Mouse (Mus musculus) intestine, embryonic 16.5 days (tissue): ENCODE results near the gene Faim. TPM values are rescaled to one million over a fixed set of nuclear protein-coding genes. Genes with fewer than 3 reads are reported as not detected.

Experiments used
- ATAC-seq: fragments of 200-750 bp; cut with Nextera tagmentation; 2 replicates; pipeline ENCODE4 v1.8.0; 2017; ENCODE audit warnings: moderate TSS enrichment, moderate library complexity
- H3K27ac ChIP-seq: fragments of 300-500 bp; sonication (generic); 2 replicates; pipeline ENCODE4 v1.5.1; 2014; ENCODE audit warnings: mild to moderate bottlenecking, low read length
- H3K27me3 ChIP-seq: fragments of 300-500 bp; sonication (generic); replicated peaks from 2 replicates; pipeline ENCODE4 v1.6.1; 2014; ENCODE audit warnings: low read length, control low read depth, mixed read lengths; ENCODE audit not compliant: control insufficient read depth, insufficient read depth
- H3K36me3 ChIP-seq: fragments of 300-500 bp; sonication (generic); 2 replicates; pipeline ENCODE4 v1.6.1; 2014; ENCODE audit warnings: low read length, control low read depth; ENCODE audit not compliant: control insufficient read depth, insufficient read depth
- H3K4me1 ChIP-seq: fragments of 300-500 bp; sonication (generic); 2 replicates; pipeline ENCODE4 v1.6.1; 2014; ENCODE audit warnings: low read length, control low read depth, mixed read lengths; ENCODE audit not compliant: control insufficient read depth, insufficient read depth
- H3K4me2 ChIP-seq: fragments of 300-500 bp; sonication (generic); 2 replicates; pipeline ENCODE4 v1.6.1; 2014; ENCODE audit warnings: low read depth, low read length, control low read depth
- H3K4me3 ChIP-seq: fragments of 300-500 bp; sonication (generic); 2 replicates; pipeline ENCODE4 v1.5.1; 2014; ENCODE audit warnings: mild to moderate bottlenecking, low read length
- H3K9ac ChIP-seq: fragments of 300-500 bp; sonication (generic); 2 replicates; pipeline ENCODE4 v1.6.1; 2014; ENCODE audit warnings: low read depth, low read length
- H3K9me3 ChIP-seq: fragments of 300-500 bp; sonication (generic); 2 replicates; pipeline ENCODE4 v1.6.1; 2016; ENCODE audit warnings: low read length, control low read depth; ENCODE audit not compliant: control insufficient read depth
- WGBS: fragments of 180-500 bp; shearing (Covaris S2); extraction: QIAGEN DNeasy Blood & Tissue Kit; methylation state at CpG from one replicate; pipeline ENCODE4 v1.1.7; 2014; 5-methylcytosine and 5-hydroxymethylcytosine counted together
- polyA plus RNA-seq: library from polyadenylated mRNA; unstranded; fragments of >200 nt; fragmentation: Nextera tagmentation; extraction: Ambion mirVana; gene quantifications from 2 replicates; pipeline ENCODE4 v1.2.1, GENCODE M21; 2015

Gene Faim
- polyA plus RNA-seq, 1 experiment from 2014 or later = 36.9 TPM

DNA sequence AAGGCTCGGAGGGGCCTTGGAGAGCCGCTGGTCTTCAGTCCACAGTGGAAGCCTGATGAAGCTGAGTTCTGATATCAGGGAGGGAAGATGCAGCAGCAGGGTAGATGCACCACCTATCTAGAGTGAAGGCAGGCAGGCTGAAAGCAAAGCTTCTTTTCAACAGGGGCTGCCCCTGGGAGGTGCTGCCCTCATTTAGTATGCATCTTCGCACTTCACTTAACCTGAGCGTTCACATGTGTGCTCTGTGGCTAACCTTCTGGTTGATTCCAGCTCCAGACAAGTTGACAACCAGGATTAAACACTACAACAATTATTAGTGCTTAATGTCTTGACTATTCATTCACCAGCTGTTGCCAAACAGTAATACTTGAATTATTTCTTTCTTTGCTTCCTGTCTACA is 7.9 kb downstream of the Faim start:
- no peaks in the 10 kb centered on the region for H3K27me3 ChIP-seq
- no peaks in the 10 kb centered on the region for H3K36me3 ChIP-seq
- no peak overlapping the region for H3K4me2 ChIP-seq
- WGBS = 90% methylated on average over 4 of the region's 4 CpGs
- no peaks in the 10 kb centered on the region for H3K4me1 ChIP-seq
- no peak overlapping the region for H3K27ac ChIP-seq
- no peak overlapping the region for H3K9ac ChIP-seq
- no peak for ATAC-seq
- H3K9me3 ChIP-seq = no peaks in the 10 kb centered on the region
- H3K4me3 ChIP-seq = no peak overlapping the region

DNA sequence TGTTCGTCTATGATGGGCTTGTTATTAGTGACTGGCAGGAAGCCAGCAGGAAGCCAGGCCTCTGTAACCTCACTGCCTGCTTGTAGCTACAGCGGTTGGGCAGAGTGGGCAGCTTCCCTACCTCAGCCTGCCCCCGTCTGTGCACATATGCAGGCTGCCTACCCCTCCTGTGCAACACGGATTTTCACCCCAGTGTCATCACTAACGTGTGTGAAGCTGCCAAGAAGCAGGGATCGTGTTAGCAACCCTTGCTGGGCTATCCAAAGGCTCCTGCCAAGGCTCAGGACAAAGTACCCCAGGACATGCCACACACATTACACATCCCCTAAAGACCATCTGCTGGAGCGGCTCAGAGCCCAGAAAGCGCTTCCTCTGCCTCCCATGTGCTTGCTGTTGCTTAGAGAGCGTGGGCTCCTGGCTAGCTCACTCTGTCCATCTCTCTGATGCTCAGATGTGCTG is 13.7 kb downstream of the Faim start:
- Histone ChIP-seq H3K4me2 (no peak overlapping the region), H3K9me3 (no peaks in the 10 kb centered on the region), H3K4me1 (no peaks in the 10 kb centered on the region), H3K36me3 (no peaks in the 10 kb centered on the region), H3K4me3 (no peak overlapping the region), H3K9ac (no peak overlapping the region), H3K27ac (no peak overlapping the region), H3K27me3 (no peaks in the 10 kb centered on the region)
- ATAC-seq = no peak
- 78% methylated on average over 9 of the region's 9 CpGs for WGBS

DNA sequence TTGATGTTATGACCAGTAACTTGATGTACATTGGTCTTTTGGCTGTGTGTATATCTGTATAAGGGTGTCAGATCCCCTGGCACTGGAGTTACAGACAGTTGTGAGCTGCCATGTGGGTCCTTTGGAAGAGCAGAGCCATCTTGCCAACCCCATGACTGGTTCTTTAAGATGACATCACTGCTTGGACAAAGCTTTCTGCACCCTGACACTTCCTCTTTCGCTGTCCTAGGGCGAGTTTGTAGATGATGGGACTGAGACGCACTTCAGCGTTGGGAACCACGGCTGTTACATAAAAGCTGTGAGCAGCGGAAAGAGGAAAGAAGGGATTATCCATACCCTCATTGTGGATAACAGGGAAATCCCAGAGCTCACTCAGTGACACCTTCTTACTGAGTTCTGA is 15.2 kb downstream of the Faim start:
- no peaks in the 10 kb centered on the region for H3K27me3 ChIP-seq
- H3K4me3 ChIP-seq = no peak overlapping the region
- H3K9me3 ChIP-seq = no peaks in the 10 kb centered on the region
- 88% methylated on average over 6 of the region's 6 CpGs for WGBS
- no peak overlapping the region for H3K27ac ChIP-seq
- no peaks in the 10 kb centered on the region for H3K36me3 ChIP-seq
- H3K4me2 ChIP-seq = no peak overlapping the region
- H3K9ac ChIP-seq = no peak overlapping the region
- H3K4me1 ChIP-seq = no peaks in the 10 kb centered on the region
- ATAC-seq = no peak

DNA sequence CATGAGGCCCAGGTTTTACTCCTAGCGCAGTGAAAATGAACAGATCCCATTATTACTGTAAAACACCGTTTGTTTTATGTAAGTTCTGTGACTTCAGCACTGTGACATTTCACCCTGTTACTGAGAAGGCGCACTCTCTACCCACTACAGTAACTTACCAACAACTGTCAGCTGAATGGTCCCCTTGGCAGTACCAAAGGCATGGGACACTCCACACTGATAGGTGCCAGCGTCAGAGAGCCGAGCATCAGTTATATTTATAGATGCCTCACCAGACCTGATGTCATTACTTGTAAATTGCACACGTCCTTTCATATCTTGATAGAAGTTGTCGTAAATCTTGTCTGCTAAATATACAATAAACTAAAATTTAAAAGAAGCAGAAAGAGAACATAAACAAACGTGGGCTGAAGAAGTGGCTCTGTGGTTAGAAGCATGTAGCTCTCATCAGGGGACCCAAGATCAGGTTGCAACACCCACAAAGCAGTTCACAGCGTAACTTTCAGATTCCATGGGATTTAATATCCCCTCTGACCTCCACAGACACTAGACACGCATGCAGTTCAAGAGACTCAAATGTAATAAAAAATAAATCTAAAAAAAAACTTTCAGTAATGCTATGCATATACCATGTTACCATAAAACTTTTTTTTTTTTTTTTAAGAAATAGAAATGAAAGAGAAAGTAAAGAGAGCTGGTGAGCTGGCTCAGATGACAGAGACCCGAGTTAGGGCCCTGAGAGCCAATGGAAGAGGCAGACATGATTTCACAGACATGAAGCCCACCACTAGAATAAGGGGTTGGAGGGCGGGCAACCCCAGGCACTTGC is 23.1 kb downstream of the Faim start:
- no peak for ATAC-seq
- 70% methylated on average over 12 of the region's 12 CpGs for WGBS
- Histone ChIP-seq H3K4me3 (no peak overlapping the region), H3K9ac (no peak overlapping the region), H3K27me3 (no peaks in the 10 kb centered on the region), H3K4me2 (no peak overlapping the region), H3K9me3 (no peaks in the 10 kb centered on the region), H3K36me3 (no peaks in the 10 kb centered on the region), H3K4me1 (no peaks in the 10 kb centered on the region), H3K27ac (no peak overlapping the region)

DNA sequence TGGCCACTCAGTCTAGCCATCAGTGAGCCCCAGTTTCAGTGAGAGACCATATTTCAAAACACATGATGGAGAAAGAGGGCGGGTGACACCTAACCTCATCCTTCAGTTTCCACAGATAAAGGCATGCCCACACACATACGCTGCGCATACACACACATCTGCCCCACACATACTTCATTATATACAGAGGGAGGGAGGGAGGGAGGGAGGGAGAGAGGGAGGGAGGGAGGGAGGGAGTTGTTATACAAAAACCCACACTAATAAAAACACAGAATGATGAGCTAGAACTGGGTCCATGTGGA is 23.7 kb downstream of the Faim start:
- Histone ChIP-seq H3K4me1 (no peaks in the 10 kb centered on the region), H3K27ac (no peak overlapping the region), H3K4me3 (no peak overlapping the region), H3K9me3 (no peaks in the 10 kb centered on the region), H3K9ac (no peak overlapping the region), H3K36me3 (no peaks in the 10 kb centered on the region), H3K27me3 (no peaks in the 10 kb centered on the region), H3K4me2 (no peak overlapping the region)
- WGBS = 79% methylated on average over 3 of the region's 3 CpGs
- ATAC-seq = no peak

DNA sequence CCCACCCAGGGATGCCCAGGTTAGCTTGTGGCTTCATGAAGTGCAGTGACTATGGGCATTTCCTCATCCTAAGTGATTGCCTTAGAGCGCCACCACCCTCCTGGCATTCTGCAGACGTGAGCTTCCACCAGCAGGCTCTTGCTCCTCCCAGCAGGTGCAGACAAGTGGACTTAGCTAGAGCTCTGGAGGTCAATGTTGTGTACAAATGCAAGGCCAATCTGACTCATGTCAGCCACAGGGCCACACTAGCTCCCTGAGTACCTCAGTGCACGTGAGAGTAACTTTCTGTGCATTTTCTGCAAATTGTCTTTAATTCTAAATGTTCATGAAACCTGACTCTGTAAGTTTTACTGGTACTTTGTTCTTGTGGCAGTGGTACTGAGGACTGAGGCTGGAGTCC is 30.1 kb downstream of the Faim start:
- Histone ChIP-seq H3K27ac (no peak overlapping the region), H3K9me3 (no peaks in the 10 kb centered on the region), H3K9ac (no peak overlapping the region), H3K4me3 (no peak overlapping the region), H3K4me2 (no peak overlapping the region), H3K36me3 (no peaks in the 10 kb centered on the region), H3K27me3 (no peaks in the 10 kb centered on the region), H3K4me1 (no peaks in the 10 kb centered on the region)
- ATAC-seq = no peak
- 62% methylated on average over 3 of the region's 3 CpGs for WGBS

DNA sequence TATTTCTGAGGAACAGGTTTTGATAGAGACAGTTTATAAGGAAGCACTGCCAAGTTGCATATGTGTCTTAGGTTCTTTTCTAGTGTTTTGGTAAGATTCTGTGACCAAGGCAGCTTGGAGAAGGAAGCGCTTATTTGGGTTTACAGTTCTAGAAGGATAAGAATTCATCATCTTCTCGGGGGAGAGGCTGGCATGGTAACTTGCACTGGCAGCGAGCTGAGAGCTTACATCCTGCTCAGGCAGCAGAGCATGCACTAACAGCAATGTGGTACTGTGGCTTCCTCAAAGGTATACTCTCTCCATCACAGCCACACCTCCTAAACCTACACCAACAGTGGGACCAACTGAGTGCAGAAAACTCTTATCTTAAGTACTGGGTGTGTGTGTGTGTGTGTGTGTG is 30.6 kb downstream of the Faim start:
- 63% methylated on average over 3 of the region's 3 CpGs for WGBS
- Histone ChIP-seq H3K27ac (no peak overlapping the region), H3K4me3 (no peak overlapping the region), H3K9ac (no peak overlapping the region), H3K27me3 (no peaks in the 10 kb centered on the region), H3K4me1 (no peaks in the 10 kb centered on the region), H3K4me2 (no peak overlapping the region), H3K36me3 (no peaks in the 10 kb centered on the region), H3K9me3 (no peaks in the 10 kb centered on the region)
- no peak for ATAC-seq

DNA sequence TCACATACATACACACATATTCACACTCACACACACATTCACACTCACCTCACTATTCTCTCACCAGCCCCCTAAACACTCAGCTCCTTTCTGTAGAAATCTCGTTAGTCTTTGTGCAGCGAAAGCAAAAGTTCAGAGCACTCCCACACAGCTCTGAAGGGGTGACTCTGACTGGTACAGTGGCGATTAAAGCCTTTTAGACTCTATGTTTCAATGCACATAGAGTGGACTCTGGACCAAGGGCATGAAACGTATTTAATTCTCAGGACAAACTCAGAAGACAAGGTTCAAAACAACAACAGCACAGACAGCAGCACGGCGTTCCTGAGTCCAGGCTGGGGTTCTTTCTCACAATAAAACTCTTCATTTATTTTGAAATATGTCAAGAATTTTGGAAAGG is 31.5 kb downstream of the Faim start:
- Histone ChIP-seq H3K4me2 (no peak overlapping the region), H3K27ac (no peak overlapping the region), H3K4me1 (no peaks in the 10 kb centered on the region), H3K36me3 (no peaks in the 10 kb centered on the region), H3K27me3 (no peaks in the 10 kb centered on the region), H3K9ac (no peak overlapping the region), H3K9me3 (no peaks in the 10 kb centered on the region), H3K4me3 (no peak overlapping the region)
- peak; percentile 66 for ATAC-seq
- 78% methylated on average over 6 of the region's 6 CpGs for WGBS

DNA sequence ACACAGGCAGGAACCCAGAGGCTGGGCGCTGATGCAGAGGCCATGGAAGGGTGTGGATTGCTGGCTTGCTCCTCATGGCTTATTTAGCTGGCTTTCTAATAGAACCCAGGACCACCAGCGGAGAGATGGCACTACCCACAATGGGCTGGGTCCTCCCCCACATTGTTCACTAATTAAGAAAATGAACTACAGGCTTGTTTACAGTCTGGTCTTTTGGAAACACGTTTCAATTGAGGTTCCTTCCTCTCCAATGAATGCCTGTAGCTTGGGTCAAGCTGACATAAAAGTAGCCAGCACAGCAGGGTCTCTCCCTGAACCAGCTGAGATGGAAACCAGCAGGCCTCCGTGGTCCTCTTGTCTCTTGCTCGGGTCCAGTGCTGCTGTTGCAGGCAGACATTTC is 35.0 kb downstream of the Faim start:
- no peaks in the 10 kb centered on the region for H3K9me3 ChIP-seq
- no peak overlapping the region for H3K9ac ChIP-seq
- H3K27ac ChIP-seq = no peak overlapping the region
- ATAC-seq = no peak
- 59% methylated on average over 5 of the region's 5 CpGs for WGBS
- no peak overlapping the region for H3K4me2 ChIP-seq
- no peaks in the 10 kb centered on the region for H3K36me3 ChIP-seq
- H3K27me3 ChIP-seq = no peaks in the 10 kb centered on the region
- no peaks in the 10 kb centered on the region for H3K4me1 ChIP-seq
- no peak overlapping the region for H3K4me3 ChIP-seq

DNA sequence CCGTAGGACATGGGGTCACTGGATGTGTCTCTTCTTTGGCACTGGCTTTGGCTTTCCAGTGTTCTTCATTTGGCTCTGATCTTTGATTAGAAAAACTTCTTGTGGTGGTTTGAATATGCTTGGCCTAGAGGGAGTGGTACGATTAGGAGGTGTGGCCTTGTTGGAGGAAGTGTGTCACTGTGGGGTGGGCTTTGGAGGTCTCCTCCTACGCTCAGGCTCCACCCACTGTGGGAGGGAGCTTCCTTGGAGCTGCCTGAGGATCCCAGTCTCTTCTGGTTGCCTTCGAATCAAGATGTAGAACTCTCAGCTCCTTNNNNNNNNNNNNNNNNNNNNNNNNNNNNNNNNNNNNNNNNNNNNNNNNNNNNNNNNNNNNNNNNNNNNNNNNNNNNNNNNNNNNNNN is 35.6 kb downstream of the Faim start:
- ATAC-seq = no peak
- WGBS = 85% methylated on average over 4 of the region's 4 CpGs
- H3K27ac ChIP-seq = no peak overlapping the region
- H3K27me3 ChIP-seq = no peaks in the 10 kb centered on the region
- H3K9ac ChIP-seq = no peak overlapping the region
- H3K36me3 ChIP-seq = no peaks in the 10 kb centered on the region
- no peak overlapping the region for H3K4me2 ChIP-seq
- no peak overlapping the region for H3K4me3 ChIP-seq
- H3K9me3 ChIP-seq = no peaks in the 10 kb centered on the region
- H3K4me1 ChIP-seq = no peaks in the 10 kb centered on the region
